Mouse (Mus musculus): ENCODE measurements around the gene Cps1. TPM values are rescaled to one million over a fixed set of nuclear protein-coding genes. Genes with fewer than 3 reads are reported as not detected.

The Cps1 gene
- polyA plus RNA-seq, 1 experiment from 2014 or later, result 0.29 TPM

DNA sequence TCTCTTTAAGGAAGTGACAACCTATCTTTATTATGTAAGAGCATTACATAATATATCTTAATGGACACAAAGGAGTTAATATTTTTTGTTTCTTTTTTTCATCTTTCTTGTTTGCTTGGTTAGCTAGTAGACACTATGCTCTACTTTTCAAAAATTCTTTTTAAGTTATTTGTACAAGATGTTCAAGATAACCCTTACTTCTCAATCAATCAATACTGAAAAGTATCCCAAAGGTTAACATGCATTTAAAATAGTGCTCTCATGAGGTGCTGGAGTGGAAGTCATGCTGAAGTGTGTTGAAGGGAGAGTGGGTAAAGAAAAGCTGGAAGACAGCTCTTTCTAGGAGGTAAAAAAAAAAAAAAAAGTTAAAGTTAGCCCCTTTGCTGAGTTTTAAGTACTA lies 145.1 kb downstream of the Cps1 start:
- no peaks in the 10 kb centered on the region for H3K9me3 ChIP-seq (replicated peaks; ENCODE audit: control insufficient read depth, low read length)
- no peak overlapping the region for H3K4me2 ChIP-seq (ENCODE audit: low read length)
- no peaks in the 10 kb centered on the region for H3K27me3 ChIP-seq (replicated peaks; ENCODE audit: control insufficient read depth, insufficient read depth, low read length)
- no peak overlapping the region for H3K9ac ChIP-seq (ENCODE audit: low read length)
- no peak overlapping the region for H3K4me3 ChIP-seq (ENCODE audit: low read depth, low read length)
- DNase-seq (ENCODE audit: low spot score) (no peak), ATAC-seq (no peak)
- H3K27ac ChIP-seq (ENCODE audit: low read depth, low read length), result no peak overlapping the region
- no peaks in the 10 kb centered on the region for H3K4me1 ChIP-seq (ENCODE audit: control insufficient read depth, insufficient read depth, low read length)
- no peaks in the 10 kb centered on the region for H3K36me3 ChIP-seq (ENCODE audit: control insufficient read depth, insufficient read depth, low read length)

- ATAC-seq (no peak), DNase-seq (ENCODE audit: low spot score) (peak; percentile 70)
- Histone ChIP-seq H3K4me3 (ENCODE audit: low read depth, low read length) (no peak overlapping the region), H3K9ac (ENCODE audit: low read length) (no peak overlapping the region), H3K9me3 (replicated peaks; ENCODE audit: control insufficient read depth, low read length) (no peaks in the 10 kb centered on the region), H3K27ac (ENCODE audit: low read depth, low read length) (no peak overlapping the region), H3K27me3 (replicated peaks; ENCODE audit: control insufficient read depth, insufficient read depth, low read length) (no peaks in the 10 kb centered on the region), H3K36me3 (ENCODE audit: control insufficient read depth, insufficient read depth, low read length) (no peaks in the 10 kb centered on the region), H3K4me2 (ENCODE audit: low read length) (no peak overlapping the region), H3K4me1 (ENCODE audit: control insufficient read depth, insufficient read depth, low read length) (no peaks in the 10 kb centered on the region)
Observed at GRCm38 (mm10) chr1:67268450-67268849, 145.6 kb downstream of the Cps1 start.

DNA sequence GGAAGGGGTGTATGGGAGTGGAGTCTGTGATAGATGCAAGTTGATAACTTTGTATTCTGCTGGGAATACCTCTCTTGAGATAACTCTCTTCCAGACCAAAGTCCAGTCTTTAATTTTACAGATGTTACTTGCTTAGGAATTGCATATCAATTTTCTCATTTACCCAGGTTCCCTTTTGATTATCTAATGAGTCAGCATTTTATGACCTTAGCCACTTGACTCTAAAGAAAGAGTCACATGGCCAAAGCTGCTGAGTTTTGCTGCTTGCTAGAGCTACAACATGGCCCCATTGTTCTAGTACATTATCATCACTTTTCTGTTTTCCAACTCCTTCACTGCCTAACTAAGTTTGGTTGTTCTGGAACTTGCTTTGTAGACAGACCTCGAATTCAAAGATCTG lies 153.4 kb downstream of the Cps1 start:
- H3K36me3 ChIP-seq (ENCODE audit: control insufficient read depth, insufficient read depth, low read length), result no peaks in the 10 kb centered on the region
- H3K4me1 ChIP-seq (ENCODE audit: control insufficient read depth, insufficient read depth, low read length), result no peaks in the 10 kb centered on the region
- H3K9ac ChIP-seq (ENCODE audit: low read length), result no peak overlapping the region
- no peaks in the 10 kb centered on the region for H3K27me3 ChIP-seq (replicated peaks; ENCODE audit: control insufficient read depth, insufficient read depth, low read length)
- H3K4me2 ChIP-seq (ENCODE audit: low read length), result no peak overlapping the region
- ATAC-seq (no peak), DNase-seq (ENCODE audit: low spot score) (no peak)
- WGBS, result 82% methylated on average over 1 of the region's 1 CpGs
- no peaks in the 10 kb centered on the region for H3K9me3 ChIP-seq (replicated peaks; ENCODE audit: control insufficient read depth, low read length)
- no peak overlapping the region for H3K27ac ChIP-seq (ENCODE audit: low read depth, low read length)
- H3K4me3 ChIP-seq (ENCODE audit: low read depth, low read length), result no peak overlapping the region

Other genes with a start within 250 kb of the Cps1 start
- gene Myl1, start 177.6 kb upstream of the Cps1 start, polyA plus RNA-seq (2014; fragmentation: Nextera tagmentation; extraction: Ambion mirVana), result 0.34 TPM in 1 of 2 replicates, not detected in the other
- 191 and 197 TPM in 2 replicates for gene Lancl1, start 84.2 kb upstream of the Cps1 start, polyA plus RNA-seq (2014; fragmentation: Nextera tagmentation; extraction: Ambion mirVana)